Mouse (Mus musculus) c-Kit-positive CD71-negative TER-119-negative erythroid progenitor cells, embryonic 14.5 days (primary cell): ENCODE measurements around the gene Axl.
"Not testable (repeated sequence)": the region's sequence is repeated elsewhere in the genome, so short reads cannot be mapped to it uniquely, and the experiment has no call there.

Experiments
- DNase-seq: peaks from one replicate; pipeline ENCODE4 v3.0.0-alpha.2; 2013; ENCODE audit warnings: low read depth

Gene Axl

DNA sequence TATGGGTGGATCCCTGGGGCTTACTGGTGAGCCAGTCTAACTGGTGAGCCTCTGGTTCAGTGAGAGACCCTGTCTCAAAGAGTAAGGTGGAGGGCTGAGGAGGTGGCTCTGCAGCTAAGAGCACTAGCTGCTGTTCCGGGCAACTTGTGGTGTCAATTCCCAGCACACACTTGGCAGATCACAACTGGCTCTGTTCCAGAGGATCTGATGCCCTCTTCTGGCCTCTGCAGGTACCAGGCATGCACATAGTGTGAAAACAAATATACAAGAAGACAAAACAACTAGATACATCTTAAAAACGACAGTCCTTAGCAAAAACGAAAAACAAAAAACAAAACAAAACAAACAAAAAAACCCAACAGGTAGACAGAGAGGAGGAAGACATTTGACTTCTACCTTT, 5.2 kb upstream of the Axl start:
- no peak for DNase-seq

DNA sequence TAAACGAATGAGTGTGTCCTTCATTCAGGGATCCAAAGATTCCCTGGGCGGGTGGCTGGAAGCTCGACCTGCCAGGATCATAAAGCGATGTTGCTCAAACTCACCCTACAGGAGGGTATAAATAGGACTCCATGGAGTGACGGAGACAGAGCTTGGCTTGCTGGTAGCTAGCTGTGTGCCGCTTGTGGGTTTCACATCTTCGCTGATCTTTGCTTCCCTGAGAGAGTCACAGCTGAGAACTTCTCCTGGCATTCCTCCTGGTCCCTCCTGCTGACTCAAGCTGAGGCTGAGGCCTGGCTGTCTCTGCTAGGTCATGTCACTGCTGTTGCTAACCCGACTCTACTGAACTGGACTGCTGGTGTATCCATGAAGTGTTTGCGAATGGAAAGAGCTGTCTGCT, 4.5 kb upstream of the Axl start:
- not testable (repeated sequence) for DNase-seq

DNA sequence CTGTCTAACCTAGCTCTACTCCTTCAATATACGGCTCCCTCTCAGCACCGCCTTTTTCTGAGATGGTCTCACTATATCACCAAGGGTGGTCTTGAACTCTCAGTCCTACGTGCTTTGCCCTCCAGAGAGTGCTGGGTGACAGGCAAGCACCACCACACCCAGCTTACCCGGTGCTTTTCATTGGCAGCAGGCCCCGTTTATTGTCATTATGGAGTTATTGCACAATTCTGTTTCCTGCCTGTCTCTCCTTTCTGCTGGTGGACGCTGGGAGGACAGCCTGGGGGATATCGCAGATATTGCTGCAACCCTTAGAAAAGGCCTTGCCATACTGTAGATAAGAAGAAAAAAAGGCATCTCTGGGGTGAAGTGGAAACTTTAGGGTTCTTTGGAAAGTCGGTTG, 2.1 kb upstream of the Axl start:
- DNase-seq = no peak

DNA sequence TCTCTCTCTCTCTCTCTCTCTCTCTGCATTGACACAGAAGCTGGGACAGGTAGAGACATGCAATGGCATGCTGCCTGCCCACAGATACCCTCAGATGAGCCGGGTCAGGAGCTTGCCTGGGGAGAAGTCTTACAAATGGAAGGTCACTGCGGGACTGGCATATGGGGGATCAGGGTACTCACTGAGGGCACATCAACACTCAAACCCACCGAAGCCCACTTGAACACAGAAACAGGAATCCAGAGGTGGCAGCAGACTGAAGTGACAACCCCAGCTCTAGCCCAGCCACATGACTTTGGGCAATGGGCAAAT, 580 bp upstream of the Axl start:
- DNase-seq = no peak

DNA sequence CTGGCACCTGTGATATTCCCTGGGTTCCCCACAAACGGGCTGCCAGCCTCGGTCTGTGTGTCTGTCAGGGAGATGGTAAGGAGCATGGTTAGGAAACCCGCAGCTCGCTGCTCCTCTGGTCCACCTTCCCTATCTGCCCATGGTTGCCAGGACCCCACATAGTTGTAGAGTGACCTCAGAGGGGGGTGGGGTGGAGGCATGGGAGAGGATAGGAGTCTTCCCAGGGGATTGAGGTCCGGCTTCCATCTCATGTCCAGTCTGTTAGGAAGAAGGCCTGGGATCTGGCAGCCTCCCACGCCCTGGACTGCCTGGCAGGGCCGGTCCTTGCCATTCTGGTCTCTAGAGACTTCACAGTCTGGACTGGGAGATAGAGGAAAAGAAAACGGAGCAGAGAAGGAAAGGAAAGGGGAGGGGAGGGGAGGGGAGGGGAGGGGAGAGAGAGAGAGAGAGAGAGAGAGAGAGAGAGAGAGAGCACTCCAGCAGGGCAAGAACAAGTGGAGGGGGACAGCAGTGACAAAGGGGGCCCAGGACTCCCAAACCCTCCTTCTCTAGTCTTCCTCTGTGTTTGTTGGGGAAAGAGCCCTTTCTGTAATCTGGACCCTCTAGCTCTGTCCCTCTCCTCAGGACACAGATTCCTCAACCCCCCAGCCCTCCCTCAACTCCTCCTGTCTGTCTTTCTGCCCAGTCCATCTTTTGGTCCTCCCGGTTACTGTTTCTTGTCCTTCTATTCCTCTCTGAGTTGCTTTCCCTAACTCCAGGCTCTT, 867 bp downstream of the Axl start:
- DNase-seq = no peak

DNA sequence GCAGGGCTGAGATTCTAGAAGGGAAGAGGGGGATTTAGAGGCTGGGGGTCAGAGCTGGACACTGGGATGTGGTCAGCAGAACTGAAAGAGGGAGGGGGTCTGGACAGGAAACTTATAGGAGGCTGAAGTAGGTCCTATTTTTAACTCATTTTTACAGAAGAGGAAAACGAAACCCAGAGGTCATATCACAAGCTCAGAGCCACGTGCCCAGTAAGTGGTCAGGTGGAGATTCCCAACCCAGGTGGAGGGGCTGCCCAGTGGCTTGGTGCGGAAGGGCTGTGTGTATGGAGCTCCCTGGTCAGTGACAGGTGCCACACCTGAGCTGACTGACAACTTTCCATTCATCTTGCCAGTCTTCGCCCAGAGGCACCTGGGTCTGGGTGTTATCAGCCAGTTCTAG, 1.5 kb downstream of the Axl start:
- DNase-seq = no peak

DNA sequence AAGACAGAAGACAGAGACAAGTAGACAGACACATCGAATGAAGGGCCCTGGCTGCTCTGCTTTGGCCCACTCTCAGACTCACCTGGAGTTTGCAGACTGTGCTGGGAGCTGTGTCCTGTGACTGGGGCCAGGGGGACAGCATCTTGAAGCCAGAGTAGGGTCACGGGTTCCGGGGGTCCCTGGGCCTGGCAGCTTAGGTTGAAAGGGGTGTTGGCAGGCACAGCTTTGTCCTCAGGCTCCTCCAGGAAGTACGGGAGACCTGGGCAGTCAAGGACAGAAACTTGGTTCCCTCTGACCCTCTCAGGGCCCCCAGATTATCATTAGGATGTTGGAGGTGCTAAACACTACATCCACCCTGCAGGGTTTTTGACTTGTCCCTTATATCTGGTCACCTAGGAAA, 2.8 kb downstream of the Axl start:
- DNase-seq = no peak

DNA sequence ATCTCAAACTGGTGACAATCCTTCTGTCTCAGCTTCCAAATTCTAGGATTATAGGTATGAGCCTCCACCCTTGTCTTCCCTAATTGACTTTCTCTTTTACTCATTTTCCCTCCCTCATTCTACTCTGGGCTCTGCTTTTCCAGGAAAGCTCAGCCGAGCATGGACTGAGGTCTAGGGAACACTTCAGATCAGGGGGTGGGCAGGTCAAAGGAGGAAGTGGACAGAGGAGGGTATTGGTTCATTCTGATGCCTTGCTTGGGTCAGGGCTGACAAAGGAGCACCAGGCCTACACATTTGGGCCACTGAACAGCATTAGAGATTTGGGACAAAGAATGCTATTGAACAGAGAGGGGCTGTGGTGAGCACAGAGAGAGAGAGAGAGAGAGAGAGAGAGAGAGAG, 3.7 kb downstream of the Axl start:
- DNase-seq = no peak

DNA sequence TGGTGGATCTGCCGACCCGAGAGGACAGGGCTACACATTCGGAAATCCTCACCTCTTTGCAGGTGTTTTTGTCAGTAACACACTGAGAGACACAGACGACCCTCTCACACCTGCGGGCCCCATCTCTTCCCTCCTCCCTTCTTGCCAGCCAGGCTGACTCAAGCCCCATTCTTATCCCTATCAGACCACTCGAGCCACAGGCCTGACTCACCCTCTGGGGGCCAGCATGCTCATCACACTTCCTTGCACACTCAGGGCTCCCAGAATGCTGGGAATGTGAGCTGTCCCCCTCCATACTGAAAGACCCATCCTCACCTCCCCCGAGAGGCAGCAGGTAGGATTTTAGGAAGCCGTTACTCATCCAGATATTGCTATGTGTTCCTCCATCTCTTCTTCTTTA, 4.8 kb downstream of the Axl start:
- no peak for DNase-seq

DNA sequence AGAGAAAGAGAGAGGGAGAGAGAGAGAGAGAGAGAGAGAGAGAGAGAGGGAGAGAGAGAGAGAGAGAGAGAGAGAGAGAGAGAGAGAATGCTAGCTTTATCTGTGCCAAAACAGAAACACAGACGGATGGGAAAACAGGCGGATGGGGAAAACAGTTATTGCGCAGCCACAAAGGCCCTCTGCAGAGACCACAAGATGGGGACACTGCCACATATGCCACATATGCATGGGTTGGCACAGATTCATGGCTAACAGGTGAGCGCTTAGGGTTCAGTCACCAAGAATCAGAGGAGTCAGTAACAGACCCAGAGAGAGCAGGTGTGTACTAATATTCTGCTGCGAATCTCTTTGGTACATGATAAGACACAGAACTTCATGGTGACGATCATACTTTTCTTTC, 5.8 kb downstream of the Axl start:
- no peak for DNase-seq

DNA sequence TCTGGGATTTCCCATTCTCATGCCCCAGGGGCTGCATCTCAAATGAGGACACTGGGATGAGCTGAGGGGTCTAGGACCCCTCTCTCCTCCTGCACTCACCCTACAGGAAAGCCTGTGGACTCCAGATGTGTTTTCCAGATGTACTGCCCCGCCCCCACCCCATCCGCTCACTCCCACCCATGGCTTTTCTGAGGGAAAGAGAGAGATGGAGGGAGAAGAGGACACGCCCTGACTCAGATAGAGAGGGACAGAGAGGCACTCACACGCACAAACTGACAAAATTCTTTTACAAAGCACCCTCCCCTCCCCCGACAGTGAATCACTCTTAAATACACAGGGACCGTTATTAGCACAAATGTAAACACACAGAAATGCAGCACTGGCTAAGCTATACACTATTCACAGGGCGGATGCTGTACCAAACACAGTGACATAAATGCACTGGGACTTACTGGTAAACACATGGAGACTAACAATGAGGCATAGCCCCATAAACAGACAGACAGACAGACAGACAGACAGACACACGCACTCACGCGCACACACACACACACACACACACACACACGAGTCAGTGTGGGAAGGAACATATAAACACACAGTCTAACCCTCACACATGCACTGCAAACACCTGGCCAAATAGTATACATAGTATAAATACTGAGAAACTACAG, 6.4 kb downstream of the Axl start:
- DNase-seq = no peak

DNA sequence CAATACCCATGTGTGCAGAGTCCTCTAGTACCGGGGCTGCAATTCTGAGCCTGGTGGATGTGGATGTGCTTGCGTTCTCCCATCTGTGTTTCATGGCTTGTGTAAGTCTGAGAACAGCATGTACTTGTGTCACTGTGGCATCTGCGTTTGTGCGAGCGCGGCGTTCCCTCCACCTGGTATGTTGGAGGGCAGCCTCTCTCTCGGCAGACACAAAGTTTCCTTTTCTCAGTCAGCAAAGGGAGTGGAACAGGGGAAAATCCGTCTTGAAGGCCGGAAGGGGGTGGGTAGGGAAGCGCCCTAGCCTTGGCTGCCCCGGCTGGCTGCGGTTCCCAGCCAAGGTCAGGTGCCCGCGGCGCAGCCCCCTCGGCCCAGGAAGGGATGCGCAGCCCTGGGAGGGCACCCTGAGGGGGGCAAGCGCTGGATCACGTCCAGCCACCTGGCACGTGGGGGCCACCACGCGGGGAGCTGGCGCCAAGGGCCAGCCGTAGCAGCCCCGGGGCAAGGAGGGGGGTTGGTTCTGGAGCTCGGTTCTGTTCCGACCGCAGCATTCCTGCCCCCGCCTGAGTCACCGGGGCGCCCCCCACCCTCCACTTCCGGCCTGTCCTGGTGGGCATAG, 7.1 kb downstream of the Axl start:
- no peak for DNase-seq

DNA sequence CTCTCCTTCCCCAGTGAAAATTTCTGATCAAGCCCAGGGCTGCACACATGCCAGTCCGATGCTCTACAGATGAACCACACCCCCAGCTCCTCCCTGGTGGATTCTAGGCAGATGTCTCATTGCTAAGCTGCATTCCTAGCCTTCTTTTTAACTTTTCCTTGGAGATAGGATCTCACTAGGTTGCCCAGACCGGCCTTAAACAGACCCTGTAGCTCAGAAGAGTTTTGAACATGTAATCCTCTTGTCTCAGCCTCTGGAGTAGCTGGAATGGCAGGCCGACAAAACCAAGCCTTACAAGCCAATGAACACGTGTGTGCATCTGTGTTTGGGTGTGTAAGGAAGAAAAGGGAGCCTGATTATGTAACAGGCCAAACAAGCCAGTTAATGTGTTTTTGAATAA, 7.8 kb downstream of the Axl start:
- DNase-seq = no peak

DNA sequence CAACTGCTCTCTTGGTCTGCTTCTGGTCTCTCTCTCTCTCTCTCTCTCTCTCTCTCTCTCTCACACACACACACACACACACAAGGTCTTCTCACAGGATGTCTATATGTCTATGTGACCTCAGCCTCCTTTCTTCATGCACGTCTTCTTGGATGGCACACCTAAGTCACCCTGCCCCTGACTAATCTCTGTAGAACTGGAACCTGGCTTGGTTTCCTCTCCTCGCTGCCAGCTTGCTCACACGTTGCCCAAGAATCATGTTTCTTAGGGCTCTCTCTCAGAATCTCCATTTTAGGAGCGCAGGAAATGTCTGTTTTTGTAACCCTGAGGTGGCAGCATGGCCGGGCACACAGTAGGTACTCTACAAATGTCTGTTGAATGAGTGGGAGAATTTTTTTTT, 8.5 kb downstream of the Axl start:
- no peak for DNase-seq

DNA sequence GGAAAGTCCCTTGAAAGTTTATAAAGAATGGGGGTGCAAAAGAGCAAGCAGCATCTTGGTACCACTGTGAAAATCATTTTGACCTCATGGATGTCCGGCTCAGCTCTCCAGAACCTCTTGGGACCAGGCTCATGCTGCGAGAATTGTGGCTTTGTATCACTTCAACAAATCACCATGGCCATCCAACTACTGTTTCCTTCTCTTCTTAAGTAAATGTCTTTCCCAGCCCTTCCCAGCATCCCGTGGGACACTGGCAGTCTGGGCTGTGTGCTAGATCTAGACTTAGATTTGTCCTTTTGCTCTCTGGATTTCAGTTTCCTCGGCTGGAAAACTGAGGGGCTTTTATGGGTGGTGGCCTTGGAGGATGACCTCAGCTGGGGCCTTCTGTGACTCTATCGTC, 20.3 kb downstream of the Axl start:
- no peak for DNase-seq

DNA sequence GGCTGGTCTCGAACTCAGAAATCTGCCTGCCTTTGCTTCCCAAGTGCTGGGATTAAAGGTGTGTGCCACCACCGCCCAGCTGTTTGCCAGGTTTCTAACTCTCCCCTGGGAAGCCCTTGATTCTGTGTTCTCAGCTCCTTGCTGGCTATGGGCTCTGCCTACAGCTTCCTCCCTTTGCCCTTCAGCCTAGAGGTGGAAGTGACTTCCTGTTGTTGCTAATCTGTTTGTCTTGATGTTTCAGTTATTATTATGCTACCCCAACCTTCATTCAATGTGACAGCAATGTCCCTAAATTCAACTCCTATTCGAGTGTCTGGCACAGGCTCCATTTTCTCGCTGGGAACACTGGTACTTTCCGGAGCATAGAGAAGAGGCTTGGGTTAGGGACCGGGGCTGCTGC, 22.4 kb downstream of the Axl start:
- no peak for DNase-seq

DNA sequence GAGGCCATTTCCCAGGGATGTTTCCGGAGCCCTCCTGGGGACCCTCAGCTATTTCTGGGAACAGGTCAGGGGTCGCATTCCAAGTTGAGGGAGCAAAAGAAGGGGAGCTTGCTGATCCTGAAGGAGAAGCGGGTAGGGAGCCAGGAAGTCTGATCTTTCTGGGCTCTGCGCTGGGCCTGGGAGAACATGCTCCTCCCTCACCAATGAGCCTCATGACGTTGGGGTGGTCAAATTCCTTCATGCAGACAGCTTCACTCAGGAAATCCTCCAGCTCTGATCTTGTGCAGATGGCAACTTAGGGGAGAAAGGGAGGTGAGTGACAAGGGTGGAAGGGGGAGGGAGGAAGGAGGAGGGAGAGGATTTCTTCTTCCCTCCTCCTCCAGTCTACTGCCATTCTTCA, 24.3 kb downstream of the Axl start:
- DNase-seq = no peak

DNA sequence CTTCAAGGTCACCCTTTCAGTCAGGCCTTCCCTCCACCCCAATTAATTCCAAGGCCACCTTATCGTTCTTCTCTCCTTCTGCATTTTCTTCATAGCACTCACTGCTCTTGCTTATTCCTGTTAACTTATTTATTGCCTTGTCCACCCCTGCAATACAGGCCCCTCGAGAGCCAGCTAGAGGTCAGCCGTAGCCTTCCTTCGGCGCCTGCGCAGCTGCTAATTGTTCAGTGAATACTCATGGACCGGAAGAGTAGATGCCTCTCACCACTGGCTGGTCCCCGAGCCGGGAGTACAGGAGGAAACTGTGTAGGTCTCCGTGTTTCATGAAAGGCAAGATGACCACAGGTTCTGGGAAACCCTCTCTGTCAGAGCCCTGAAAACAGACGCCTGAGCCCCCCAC, 24.8 kb downstream of the Axl start:
- no peak for DNase-seq

DNA sequence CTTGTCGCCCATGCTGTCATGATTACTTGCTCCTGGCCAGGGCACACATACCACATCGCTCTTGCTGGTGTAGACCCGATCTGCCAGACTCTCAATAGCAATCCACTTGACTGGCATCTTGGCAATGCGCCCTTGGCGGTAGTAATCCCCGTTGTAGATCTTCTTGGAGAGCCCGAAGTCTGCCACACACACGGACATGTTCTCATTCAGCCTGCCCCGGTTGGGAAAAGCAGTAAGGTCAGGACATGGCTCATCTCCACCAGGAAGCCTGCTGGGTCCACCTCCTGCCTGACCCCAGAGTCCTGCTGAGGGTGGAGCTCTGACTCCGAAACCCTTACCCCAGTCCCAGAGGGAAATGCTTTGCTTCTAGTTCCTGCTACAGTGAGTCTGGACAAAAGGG, 27.2 kb downstream of the Axl start:
- no peak for DNase-seq

DNA sequence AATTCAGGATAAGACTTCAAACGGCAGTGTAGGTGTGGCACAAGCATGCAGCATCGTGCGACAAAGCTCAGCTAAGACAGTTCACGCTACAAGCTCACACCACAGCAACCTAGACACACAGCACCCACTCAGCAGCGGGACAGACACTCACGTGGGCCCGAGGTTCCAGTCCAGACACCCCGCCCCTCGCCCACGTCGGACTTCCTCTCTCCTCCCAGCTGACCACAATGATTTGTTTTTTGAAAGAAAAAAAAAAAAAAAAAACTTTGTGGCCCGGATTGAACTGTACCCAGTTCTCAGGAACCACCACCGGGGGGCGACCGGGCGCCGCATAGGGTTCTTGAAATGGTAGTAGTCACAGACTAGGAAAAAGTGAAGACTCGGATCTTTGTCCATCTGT, 32.5 kb downstream of the Axl start:
- DNase-seq = peak; percentile 85

DNA sequence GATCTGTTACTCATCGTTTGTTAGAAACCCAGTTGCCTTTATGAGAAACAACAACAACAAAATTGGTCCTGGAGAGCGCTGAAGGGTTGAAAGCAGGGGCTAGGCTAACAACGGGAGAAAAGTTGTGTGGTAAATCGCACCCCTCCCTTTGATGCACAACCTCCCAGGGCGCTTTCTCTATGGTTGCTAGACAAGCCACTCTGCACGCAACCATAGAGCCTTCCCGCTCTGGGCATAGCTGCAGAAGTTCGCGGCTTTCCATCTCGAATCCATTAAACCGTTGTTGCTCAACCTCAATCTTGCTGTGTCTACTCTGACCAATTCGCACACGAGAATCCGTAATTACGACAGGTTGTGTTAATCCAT, 33.1 kb downstream of the Axl start:
- no peak for DNase-seq

DNA sequence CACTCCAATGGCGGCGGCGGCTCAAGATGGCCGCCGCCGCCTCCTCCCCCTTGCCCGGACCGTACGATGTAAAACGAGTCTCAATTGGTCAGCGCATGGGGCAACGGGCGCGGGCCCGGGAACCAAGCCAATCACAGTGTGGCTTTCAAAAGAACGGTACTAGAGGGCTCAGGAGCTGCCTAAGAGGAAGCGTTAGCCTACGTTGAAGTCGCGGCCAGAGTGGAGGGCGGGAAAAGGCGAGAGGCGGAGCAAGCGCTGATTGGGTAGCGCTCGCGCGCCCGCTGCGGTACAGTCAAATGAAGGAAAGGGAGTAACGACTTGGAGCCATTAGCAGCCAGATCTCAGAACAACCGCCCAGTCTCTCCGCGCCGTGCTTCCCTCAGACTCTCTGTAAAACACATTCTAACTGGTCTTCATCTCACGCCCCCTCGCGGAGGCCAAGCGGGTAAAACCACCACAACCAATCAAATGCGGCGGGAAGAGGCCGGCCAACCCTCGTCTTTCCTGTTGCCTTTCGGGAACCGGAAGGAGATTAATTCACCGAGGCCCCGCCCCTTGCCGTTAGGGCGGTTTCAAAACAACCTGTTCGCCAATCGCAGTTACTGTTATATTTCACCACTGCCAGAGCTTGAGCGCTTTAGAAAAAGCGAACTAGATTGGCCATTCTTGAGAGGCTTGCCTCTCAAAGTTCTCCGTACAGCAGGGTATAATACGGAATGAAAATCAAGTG, 33.6 kb downstream of the Axl start, which contains the start of gene Hnrnpul1:
Gene Hnrnpul1 (minus strand): TSS at position 20 of the 730 bp plus-strand sequence.
- peak; percentile 98 for DNase-seq

DNA sequence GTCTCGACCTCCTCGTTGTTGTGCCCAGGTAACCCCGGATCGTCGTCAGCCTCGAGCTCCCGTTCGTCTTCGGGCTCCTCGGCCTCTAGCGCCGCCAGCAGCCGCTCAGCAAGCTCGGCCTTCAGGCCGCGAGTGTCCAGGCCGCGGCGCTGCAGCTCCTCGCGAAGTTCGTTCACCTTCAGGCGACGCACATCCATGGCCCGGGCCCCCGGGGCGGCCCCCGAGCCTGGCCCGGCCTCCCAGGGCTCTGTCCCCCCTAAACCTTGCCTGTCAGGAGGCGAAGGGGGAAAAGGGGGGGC, 34.1 kb downstream of the Axl start:
- no peak for DNase-seq
